10 mouse cellular contexts compared by ENCODE assay signal in the genomic region with DNA sequence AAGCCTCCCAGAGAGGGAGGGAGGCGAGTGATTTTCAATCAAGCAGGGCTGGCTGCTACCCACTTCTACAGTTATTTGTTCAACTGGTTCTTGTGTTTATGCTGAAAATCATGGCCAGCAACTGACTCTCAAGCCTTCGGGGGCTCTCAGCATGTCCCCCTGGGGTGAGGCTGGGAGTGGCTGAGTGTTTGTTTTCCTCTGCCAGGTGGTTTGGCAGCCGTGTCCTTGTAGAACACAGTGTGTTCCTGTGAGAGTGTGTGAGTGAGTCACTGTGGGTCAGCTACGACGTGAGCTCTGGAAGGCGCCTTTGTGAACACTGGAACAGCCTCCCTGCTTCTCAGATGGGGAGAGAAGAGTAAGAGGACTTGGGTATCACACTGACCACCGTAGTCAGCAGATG. TPM values are rescaled to one million over a fixed set of nuclear protein-coding genes. Genes with fewer than 3 reads are reported as not detected.
DNase-seq lines count a peak whose midpoint lies in the region; ATAC-seq lines count a peak whose summit lies in the region.
"Had no signal": no experiment of that assay in that cellular context is flagged by ENCODE, and none has a peak within 500 bp of the region (broad histone marks: within the 10 kb centered on the region; RNA-seq: fewer than 3 reads in every experiment).

No protein-coding gene starts in this region.

- H3K27ac ChIP-seq in kidney, embryonic 16.5 days (ENCODE audit: low read length): peak overlapping the region; percentile 66
- H3K27ac ChIP-seq: hindbrain, embryonic 15.5 days had no signal

- no peaks in the 10 kb centered on the region for H3K27me3 ChIP-seq in kidney, embryonic 16.5 days (ENCODE audit: insufficient read depth, low read length)
- H3K27me3 ChIP-seq: hindbrain, embryonic 15.5 days had no signal

- peak; percentile 73 to 84 for DNase-seq in adrenal gland, adult (ENCODE audit: inconsistent age in 2 of 2, low spot score in 1 of 2)
- DNase-seq in adrenal gland, postnatal 4 days (ENCODE audit: low spot score in 2 of 2): no peak
- DNase-seq in right cerebral cortex, adult 18-20 months: peak; percentile 7
- no peak for DNase-seq in right cerebral cortex, postnatal 25 days
- DNase-seq in thymus, postnatal 36 days: no peak
- no peak for DNase-seq in embryo, embryonic 10.5 days (ENCODE audit: low spot score)
- no peak for DNase-seq in neural tube, embryonic 10.5 days (ENCODE audit: extremely low spot score, low spot score)

- no peaks in the 10 kb centered on the region for H3K9me3 ChIP-seq in kidney, embryonic 16.5 days (ENCODE audit: low read length)
- H3K9me3 ChIP-seq: hindbrain, embryonic 15.5 days had no signal

- no peaks in the 10 kb centered on the region for H3K36me3 ChIP-seq in kidney, embryonic 16.5 days (ENCODE audit: insufficient read depth, low read length)
- H3K36me3 ChIP-seq: hindbrain, embryonic 15.5 days had no signal

- no peak for ATAC-seq in kidney, embryonic 16.5 days (ENCODE audit: low FRiP score, low TSS enrichment)

- 71% methylated on average over 7 of the region's 7 CpGs for WGBS in kidney, embryonic 16.5 days

- no peak overlapping the region for H3K9ac ChIP-seq in kidney, embryonic 16.5 days (replicated peaks; ENCODE audit: low read length)
- H3K9ac ChIP-seq: hindbrain, embryonic 15.5 days had no signal

- H3K4me2 ChIP-seq in kidney, embryonic 16.5 days (replicated peaks; ENCODE audit: low read depth, low read length): no peak overlapping the region
- H3K4me2 ChIP-seq: hindbrain, embryonic 15.5 days had no signal

- H3K4me1 ChIP-seq in kidney, embryonic 16.5 days (ENCODE audit: insufficient read depth, low read length): peaks cover 16% of the 10 kb centered on the region; the same call in 1 of the 2 replicates
- H3K4me1 ChIP-seq: hindbrain, embryonic 15.5 days had no signal

- H3K4me3 ChIP-seq in kidney, embryonic 16.5 days (ENCODE audit: low read length): no peak overlapping the region
- H3K4me3 ChIP-seq: hindbrain, embryonic 15.5 days had no signal

RNA-seq across cellular contexts. Expression of gene 4930432M17Rik, which starts 35.1 kb away (rescaled TPM):
- total RNA-seq in adrenal gland, postnatal 4 days (2021): not detected
- not detected in 2 replicates for polyA plus RNA-seq in kidney, embryonic 16.5 days (2015; fragmentation: Nextera tagmentation; extraction: Ambion mirVana)
- polyA plus RNA-seq: hindbrain, embryonic 15.5 days; limb, embryonic 14.5 days had no signal

Comparison
In these comparisons a context has a peak if more than half of its experiments do, and no peak if none do; other contexts are left out.
1. DNase-seq: peak in adrenal gland, adult (2 of 2) and right cerebral cortex, adult 18-20 months (single experiment); none in adrenal gland, postnatal 4 days (0 of 2), right cerebral cortex, postnatal 25 days (single experiment), thymus, postnatal 36 days (0 of 2), embryo, embryonic 10.5 days (single experiment) and neural tube, embryonic 10.5 days (single experiment).